ENCODE assay signal across 8 mouse cellular contexts in genomic region chr8:46151202-46152062, GRCm38 (mm10). TPM values are rescaled to one million over a fixed set of nuclear protein-coding genes. Genes with fewer than 3 reads are reported as not detected.
DNase-seq lines count a peak whose midpoint lies in the region; ATAC-seq and TF ChIP-seq lines count a peak whose summit lies in the region.

Gene Cfap97, plus strand, starts transcription at chr8:46151771.

- TF ChIP-seq CTCF in liver, embryonic 14.5 days (IDR thresholded peaks at IDR 0.05; ENCODE audit: low read depth): no peak

- peaks cover 9% of the 10 kb centered on the region for H3K4me1 ChIP-seq in embryonic facial prominence, embryonic 12.5 days
- peaks cover 3 to 9% of the 10 kb centered on the region in 2 experiments; a peak in 3 of 4 replicates for H3K4me1 ChIP-seq in liver, embryonic 14.5 days (replicated peaks; ENCODE audit: control insufficient read depth in 2 of 2, insufficient read depth in 2 of 2, low read length in 1 of 2)
- H3K4me1 ChIP-seq in neural tube, embryonic 12.5 days: peaks cover 7% of the 10 kb centered on the region

- H3K9me3 ChIP-seq in embryonic facial prominence, embryonic 12.5 days: no peaks in the 10 kb centered on the region
- H3K9me3 ChIP-seq in liver, embryonic 14.5 days (ENCODE audit: control insufficient read depth, low read length): no peaks in the 10 kb centered on the region
- H3K9me3 ChIP-seq in neural tube, embryonic 12.5 days: no peaks in the 10 kb centered on the region

- WGBS in embryonic facial prominence, embryonic 12.5 days: 1% methylated on average over 58 of the region's 75 CpGs
- WGBS in liver, embryonic 14.5 days (ENCODE audit: insufficient replicate concordance): 1% methylated on average over 75 of the region's 75 CpGs
- 1% methylated on average over 71 of the region's 75 CpGs for WGBS in neural tube, embryonic 12.5 days

- ATAC-seq in embryonic facial prominence, embryonic 12.5 days (ENCODE audit: insufficient number of reproducible peaks, insufficient read depth, low FRiP score, low TSS enrichment): peak; percentile 76
- ATAC-seq in liver, embryonic 14.5 days (ENCODE audit: insufficient read depth): peak; percentile 72
- ATAC-seq in neural tube, embryonic 12.5 days (ENCODE audit: low FRiP score, low read depth): peak; percentile 88

- peak within 1 kb of the TSS; percentile 91 for H3K4me2 ChIP-seq in embryonic facial prominence, embryonic 12.5 days (replicated peaks)
- peak within 1 kb of the TSS; percentile 99 for H3K4me2 ChIP-seq in liver, embryonic 14.5 days (ENCODE audit: low read depth)
- peak within 1 kb of the TSS; percentile 89 for H3K4me2 ChIP-seq in neural tube, embryonic 12.5 days (replicated peaks)

- no peaks in the 10 kb centered on the region for H3K36me3 ChIP-seq in embryonic facial prominence, embryonic 12.5 days
- no peaks in the 10 kb centered on the region for H3K36me3 ChIP-seq in liver, embryonic 14.5 days (replicated peaks; ENCODE audit: control insufficient read depth, insufficient read depth, low read depth)
- H3K36me3 ChIP-seq in neural tube, embryonic 12.5 days: no peaks in the 10 kb centered on the region

- DNase-seq in B cell, adult 2 months: peak; percentile 45 to 53
- peak; percentile 28 for DNase-seq in adrenal gland, adult 8-10 months
- DNase-seq in heart, adult 9 months (ENCODE audit: low spot score in 2 of 2): peak; percentile 27 to 39
- peak; percentile 42 for DNase-seq in kidney, adult 9 months
- no peak for DNase-seq in liver, embryonic 14.5 days (ENCODE audit: low read depth in 3 of 3, low spot score in 3 of 3)
- peak; percentile 78 for DNase-seq in testis, postnatal 10 days (ENCODE audit: low spot score)

- peak within 1 kb of the TSS; percentile 87 for H3K9ac ChIP-seq in embryonic facial prominence, embryonic 12.5 days
- H3K9ac ChIP-seq in liver, embryonic 14.5 days (replicated peaks): peak within 1 kb of the TSS; percentile 67
- peak within 1 kb of the TSS; percentile 87 for H3K9ac ChIP-seq in neural tube, embryonic 12.5 days

- H3K4me3 ChIP-seq in embryonic facial prominence, embryonic 12.5 days: peak within 1 kb of the TSS; percentile 80
- H3K4me3 ChIP-seq in liver, embryonic 14.5 days (ENCODE audit: insufficient read depth in 1 of 2, low read depth in 2 of 2, low read length in 2 of 2): peak within 1 kb of the TSS; percentile 71 to 86
- peak within 1 kb of the TSS; percentile 87 for H3K4me3 ChIP-seq in neural tube, embryonic 12.5 days

- no peak for TF ChIP-seq EP300 in liver, embryonic 14.5 days (IDR thresholded peaks at IDR 0.05; ENCODE audit: low read depth)

- H3K27me3 ChIP-seq in embryonic facial prominence, embryonic 12.5 days: 0 out of 2 replicates have a peak, but pooled peaks cover 4% of the 10 kb centered on the region
- H3K27me3 ChIP-seq in liver, embryonic 14.5 days (ENCODE audit: control insufficient read depth, insufficient read depth, low read length): peaks cover 9% of the 10 kb centered on the region
- H3K27me3 ChIP-seq in neural tube, embryonic 12.5 days (replicated peaks): no peaks in the 10 kb centered on the region

- H3K27ac ChIP-seq in embryonic facial prominence, embryonic 12.5 days: no peak within 1 kb of the TSS; the same call in 1 of the 2 replicates
- H3K27ac ChIP-seq in liver, embryonic 14.5 days: no peak within 1 kb of the TSS
- H3K27ac ChIP-seq in neural tube, embryonic 12.5 days: peak within 1 kb of the TSS; percentile 46; the same call in 1 of the 2 replicates

RNA-seq across cellular contexts. Expression of gene Cfap97, which starts in this region (rescaled TPM):
- total RNA-seq in adrenal gland, adult 8-10 months (2022): 10 to 100 TPM; 24.3 to 28.4 (median 24.9) TPM
- 27.0 and 33.1 TPM in 2 replicates for polyA plus RNA-seq in embryonic facial prominence, embryonic 12.5 days (2016; fragmentation: Nextera tagmentation; extraction: Ambion mirVana)
- polyA plus RNA-seq in liver, embryonic 14.5 days (2012; rRNA removed): 2.7 and 3.9 TPM in 2 replicates
- 7.2 and 7.4 TPM in 2 replicates for polyA plus RNA-seq in liver, embryonic 14.5 days (2014; fragmentation: Nextera tagmentation; extraction: Ambion mirVana)
- 21.2 and 23.1 TPM in 2 replicates for polyA plus RNA-seq in neural tube, embryonic 12.5 days (2016; fragmentation: Nextera tagmentation; extraction: Ambion mirVana)

Comparison
In these comparisons a context has a peak if more than half of its experiments do, and no peak if none do; other contexts are left out.
1. DNase-seq: peak in B cell, adult 2 months (2 of 2), adrenal gland, adult 8-10 months (single experiment), heart, adult 9 months (2 of 2), kidney, adult 9 months (single experiment) and testis, postnatal 10 days (single experiment); none in liver, embryonic 14.5 days (0 of 3).
2. Peak in every context shown above with its lines, with median percentiles within 50 percentile points of each other: ATAC-seq, H3K4me2 ChIP-seq, H3K4me3 ChIP-seq and H3K9ac ChIP-seq.